Mouse (Mus musculus) bone marrow, adult 2 months (tissue): ENCODE measurements around the gene Skor1. TPM values are rescaled to one million over a fixed set of nuclear protein-coding genes. Genes with fewer than 3 reads are reported as not detected.

Source experiments
- H3K27ac ChIP-seq: fragments of 200-500 bp; 2 replicates; pipeline ENCODE4 v1.5.1; 2012; ENCODE audit warnings: low read depth, mild to moderate bottlenecking, control low read depth, inconsistent platforms, low read length; ENCODE audit not compliant: control insufficient read depth, poor library complexity, insufficient read depth
- H3K4me1 ChIP-seq: fragments of 200-500 bp; 2 replicates; pipeline ENCODE4 v1.6.1; 2011; ENCODE audit warnings: low read length; ENCODE audit not compliant: control insufficient read depth, insufficient read depth
- H3K4me3 ChIP-seq: fragments of 200-500 bp; replicated peaks from 2 replicates; pipeline ENCODE3; 2011; ENCODE audit warnings: mild to moderate bottlenecking, low read depth, low read length, control low read depth; ENCODE audit not compliant: control insufficient read depth
- CTCF ChIP-seq: fragments of 200-500 bp; IDR thresholded peaks from 2 replicates; pipeline ENCODE4 v1.5.1; 2011; ENCODE audit warnings: low read length, control low read depth; ENCODE audit not compliant: control insufficient read depth, insufficient read depth
- POLR2A ChIP-seq: fragments of 200-500 bp; IDR thresholded peaks from 2 replicates; pipeline ENCODE4 v1.6.1; 2011; ENCODE audit warnings: low read depth, mild to moderate bottlenecking, control low read depth, low read length, borderline replicate concordance; ENCODE audit not compliant: control insufficient read depth
- WGBS: fragments of 180-500 bp; shearing (Covaris S2); methylation state at CpG from one replicate; pipeline ENCODE4 v1.1.7; 2018; 5-methylcytosine and 5-hydroxymethylcytosine counted together
- polyA plus RNA-seq: library from polyadenylated mRNA; stranded (reverse); fragments of >200 nt; gene quantifications from 2 replicates; pipeline ENCODE4 v1.2.4, GENCODE M21; 2011; ENCODE audit warnings: low replicate concordance; ENCODE audit not compliant: missing spikeins, insufficient read depth, insufficient read length

Gene Skor1
- polyA plus RNA-seq, 1 experiment = not detected

GRCm38 (mm10) chr9:63097204-63097603 lies 51.6 kb downstream of the Skor1 start:
- Histone ChIP-seq H3K4me1 (no peaks in the 10 kb centered on the region; the same call in 1 of the 2 replicates), H3K4me3 (no peak overlapping the region), H3K27ac (no peak overlapping the region)
- WGBS = 62% methylated on average over 1 of the region's 1 CpGs
- TF ChIP-seq CTCF (no peak), POLR2A (no peak)

GRCm38 (mm10) chr9:63094030-63094429 lies 54.7 kb downstream of the Skor1 start:
- 70% methylated on average over 1 of the region's 1 CpGs for WGBS
- Histone ChIP-seq H3K27ac (no peak overlapping the region), H3K4me1 (no peaks in the 10 kb centered on the region; the same call in 1 of the 2 replicates), H3K4me3 (no peak overlapping the region)
- TF ChIP-seq CTCF (no peak), POLR2A (no peak)

GRCm38 (mm10) chr9:63092567-63092966 lies 56.2 kb downstream of the Skor1 start:
- Histone ChIP-seq H3K27ac (no peak overlapping the region), H3K4me3 (no peak overlapping the region), H3K4me1 (no peaks in the 10 kb centered on the region; the same call in 1 of the 2 replicates)
- WGBS = 49% methylated on average over 6 of the region's 6 CpGs
- TF ChIP-seq POLR2A = no peak
- TF ChIP-seq CTCF = no peak

GRCm38 (mm10) chr9:63091971-63092528 lies 56.7 kb downstream of the Skor1 start:
- no peak overlapping the region for H3K27ac ChIP-seq
- H3K4me3 ChIP-seq = peak overlapping the region; percentile 75
- no peaks in the 10 kb centered on the region; the same call in 1 of the 2 replicates for H3K4me1 ChIP-seq
- 4% methylated on average over 13 of the region's 13 CpGs for WGBS
- no peak for TF ChIP-seq CTCF
- no peak for TF ChIP-seq POLR2A

GRCm38 (mm10) chr9:63091101-63091921 lies 57.5 kb downstream of the Skor1 start:
- no peak overlapping the region for H3K4me3 ChIP-seq
- TF ChIP-seq POLR2A (no peak), CTCF (no peak)
- H3K27ac ChIP-seq = no peak overlapping the region
- H3K4me1 ChIP-seq = no peaks in the 10 kb centered on the region; the same call in 1 of the 2 replicates
- WGBS = 67% methylated on average over 23 of the region's 23 CpGs

GRCm38 (mm10) chr9:63089141-63089540 lies 59.6 kb downstream of the Skor1 start:
- TF ChIP-seq CTCF (no peak), POLR2A (no peak)
- Histone ChIP-seq H3K4me1 (no peaks in the 10 kb centered on the region; the same call in 1 of the 2 replicates), H3K27ac (no peak overlapping the region), H3K4me3 (no peak overlapping the region)
- 92% methylated on average over 4 of the region's 4 CpGs for WGBS

Other genes starting within 250 kb of the Skor1 start
- 11.2 and 13.2 TPM in 2 replicates for gene Pias1, start 161.0 kb downstream of the Skor1 start, polyA plus RNA-seq
- 4.5 and 13.9 TPM in 2 replicates for gene Map2k5, start 228.9 kb upstream of the Skor1 start, polyA plus RNA-seq